Mouse (Mus musculus) bone marrow, adult 2 months (tissue): Measurements from ENCODE around the gene Chchd6.

ENCODE experiments used
- CTCF ChIP-seq: fragments of 200-500 bp; IDR thresholded peaks from 2 replicates; pipeline ENCODE4 v1.5.1; 2011; ENCODE audit warnings: low read length, control low read depth; ENCODE audit not compliant: control insufficient read depth, insufficient read depth
- POLR2A ChIP-seq: fragments of 200-500 bp; IDR thresholded peaks from 2 replicates; pipeline ENCODE4 v1.6.1; 2011; ENCODE audit warnings: low read depth, mild to moderate bottlenecking, control low read depth, low read length, borderline replicate concordance; ENCODE audit not compliant: control insufficient read depth

GRCm38 (mm10) chr6:89440671-89441070 lies 154.8 kb downstream of the Chchd6 start:
- TF ChIP-seq POLR2A: no peak
- TF ChIP-seq CTCF: no peak
